Mouse (Mus musculus): Measurements from ENCODE around the gene Pfkp. TPM values are rescaled to one million over a fixed set of nuclear protein-coding genes. Genes with fewer than 3 reads are reported as not detected.

Pfkp gene
- polyA plus RNA-seq, 1 experiment from 2014 or later = 12.9 TPM

DNA sequence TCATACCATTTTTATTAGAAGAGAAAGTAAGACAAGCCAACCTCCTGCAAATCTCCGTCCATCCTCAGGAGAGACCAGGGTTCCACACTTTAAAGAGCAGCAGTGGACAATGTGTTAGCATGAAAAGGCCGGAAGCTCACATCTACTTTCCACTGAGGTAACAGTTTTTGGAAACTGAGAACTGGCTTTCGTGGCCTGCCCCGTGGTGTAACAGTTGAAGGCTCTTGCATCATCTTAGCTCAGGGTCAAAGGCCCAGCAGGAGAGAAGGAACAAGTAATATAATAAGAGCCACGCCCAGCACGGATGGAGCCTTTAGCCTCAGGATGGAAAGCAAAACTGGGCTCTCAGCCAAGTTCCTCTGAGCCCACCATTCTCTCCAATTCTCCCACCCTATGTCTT is 12.1 kb downstream of the Pfkp start:
- no peak overlapping the region for H3K4me2 ChIP-seq (replicated peaks)
- no peaks in the 10 kb centered on the region for H3K36me3 ChIP-seq
- H3K4me3 ChIP-seq = no peak overlapping the region
- H3K4me1 ChIP-seq = peaks cover 44% of the 10 kb centered on the region
- H3K27ac ChIP-seq = no peak overlapping the region
- H3K27me3 ChIP-seq = no peaks in the 10 kb centered on the region
- no peak for ATAC-seq (ENCODE audit: low FRiP score, low read depth)
- no peak overlapping the region for H3K9ac ChIP-seq
- 64% methylated on average over 6 of the region's 6 CpGs for WGBS
- no peaks in the 10 kb centered on the region for H3K9me3 ChIP-seq

DNA sequence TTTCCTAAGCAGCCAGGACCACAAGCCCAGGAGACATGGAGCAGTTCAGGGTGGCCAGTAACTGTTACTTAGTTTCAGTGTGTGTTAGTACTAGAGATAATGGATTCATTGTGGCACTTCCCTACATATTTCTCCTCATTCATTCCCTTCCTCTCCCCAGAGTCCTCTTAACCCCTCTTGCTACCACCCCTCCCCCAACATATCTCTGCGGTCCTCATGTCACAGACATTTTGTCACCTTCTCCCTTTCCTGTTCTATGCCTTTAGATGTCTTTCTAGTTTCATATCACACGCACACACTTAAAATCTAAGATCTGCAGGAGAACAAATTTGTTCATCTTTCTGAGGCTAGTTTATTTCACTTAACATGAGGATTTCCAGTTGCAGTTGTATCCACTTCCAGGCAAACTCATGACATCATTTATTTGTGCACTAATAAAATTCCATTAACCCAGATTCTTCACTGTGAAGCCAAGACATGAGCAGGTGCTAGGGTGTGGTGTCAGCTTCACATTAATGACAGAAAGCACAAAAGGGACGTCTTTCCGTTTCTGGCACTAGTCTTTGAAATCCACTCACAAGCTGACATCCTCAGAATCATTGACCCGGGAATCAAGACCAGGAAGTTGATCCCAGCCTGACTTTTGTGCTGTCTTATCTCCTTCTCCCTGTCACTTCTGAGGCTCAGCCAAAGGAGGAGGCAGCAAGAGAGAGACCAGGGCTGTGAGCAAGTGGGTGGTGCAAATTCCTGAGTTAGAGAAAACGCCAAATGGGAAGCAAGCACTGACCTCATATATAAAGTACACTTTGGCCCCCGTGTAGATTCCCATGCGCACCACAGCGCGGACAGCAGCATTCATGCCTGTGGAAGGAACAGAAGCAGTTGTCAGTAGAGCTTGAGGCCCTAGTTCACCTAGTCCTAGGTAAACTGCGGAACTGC is 13.2 kb downstream of the Pfkp start:
- H3K4me1 ChIP-seq = peaks cover 45% of the 10 kb centered on the region
- H3K9ac ChIP-seq = no peak overlapping the region
- no peaks in the 10 kb centered on the region for H3K36me3 ChIP-seq
- H3K27me3 ChIP-seq = no peaks in the 10 kb centered on the region
- no peak overlapping the region for H3K27ac ChIP-seq
- no peak for ATAC-seq (ENCODE audit: low FRiP score, low read depth)
- 64% methylated on average over 11 of the region's 11 CpGs for WGBS
- H3K9me3 ChIP-seq = no peaks in the 10 kb centered on the region
- H3K4me2 ChIP-seq (replicated peaks) = no peak overlapping the region
- no peak overlapping the region for H3K4me3 ChIP-seq

DNA sequence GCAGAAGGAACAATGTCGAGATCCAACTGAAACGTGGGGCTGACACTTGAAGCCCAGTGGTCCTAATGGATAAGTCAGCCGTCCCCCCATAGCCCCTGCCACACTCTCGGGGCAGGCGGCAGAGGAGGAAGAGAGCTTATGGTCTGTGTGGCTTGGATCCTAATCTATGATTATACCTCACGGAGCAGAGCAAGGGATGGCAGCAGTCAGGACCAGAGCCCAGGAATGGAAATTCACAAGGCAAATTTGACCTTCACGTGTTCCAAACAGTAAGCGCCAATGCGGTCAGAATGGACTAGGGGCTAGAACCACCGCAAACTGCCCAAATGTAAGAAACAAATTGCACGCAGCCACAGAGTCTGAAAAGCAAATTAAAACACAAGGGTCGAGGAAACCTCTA is 14.5 kb downstream of the Pfkp start:
- Histone ChIP-seq H3K27ac (no peak overlapping the region; the same call in 1 of the 2 replicates), H3K4me2 (replicated peaks) (peak overlapping the region; percentile 39; the same call in 1 of the 2 replicates), H3K9ac (no peak overlapping the region), H3K36me3 (no peaks in the 10 kb centered on the region), H3K27me3 (no peaks in the 10 kb centered on the region), H3K4me1 (peaks cover 56% of the 10 kb centered on the region), H3K4me3 (no peak overlapping the region), H3K9me3 (no peaks in the 10 kb centered on the region)
- WGBS = 60% methylated on average over 12 of the region's 12 CpGs
- peak; percentile 41 for ATAC-seq (ENCODE audit: low FRiP score, low read depth)

DNA sequence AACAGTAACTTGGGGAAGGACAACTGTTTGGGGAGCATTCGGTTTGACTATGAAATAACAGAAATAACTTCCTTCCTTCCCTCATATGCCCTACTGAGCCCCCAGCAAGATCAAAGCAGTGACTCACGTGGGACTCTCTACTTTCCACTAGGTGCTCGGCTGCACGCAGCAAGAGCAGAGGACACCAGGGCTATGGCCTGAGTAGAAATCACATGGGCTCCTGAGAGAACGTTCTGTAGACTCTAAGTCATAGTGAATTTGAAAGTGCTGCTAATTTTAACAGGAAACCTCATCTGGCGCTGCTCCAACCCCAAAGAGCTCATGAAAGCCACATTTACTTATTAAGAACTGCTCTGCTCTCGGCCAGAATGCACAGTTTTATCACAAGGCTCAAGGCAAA is 15.1 kb downstream of the Pfkp start:
- peak; percentile 54 for ATAC-seq (ENCODE audit: low FRiP score, low read depth)
- Histone ChIP-seq H3K27ac (no peak overlapping the region; the same call in 1 of the 2 replicates), H3K36me3 (no peaks in the 10 kb centered on the region)

DNA sequence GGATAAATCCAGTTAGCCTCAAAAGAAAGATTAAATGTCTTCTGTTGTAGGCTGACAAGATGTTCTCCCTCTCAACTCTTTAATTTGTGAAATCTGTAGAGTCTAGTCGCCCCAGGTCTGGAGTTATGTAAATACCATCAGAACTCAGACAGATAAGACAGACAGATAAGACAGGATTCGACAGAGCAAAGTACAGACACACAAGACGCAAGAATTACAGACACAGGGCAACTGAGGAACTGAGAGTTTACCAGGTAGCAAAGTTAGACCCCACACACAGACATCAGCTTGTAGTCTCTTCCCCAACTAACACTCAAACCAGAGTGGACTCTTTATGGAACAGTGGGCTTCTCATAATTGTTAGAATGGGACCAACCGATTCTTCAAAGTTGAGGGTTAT is 15.6 kb downstream of the Pfkp start:
- no peaks in the 10 kb centered on the region for H3K9me3 ChIP-seq
- no peak overlapping the region for H3K4me3 ChIP-seq
- ATAC-seq (ENCODE audit: low FRiP score, low read depth) = no peak
- H3K4me2 ChIP-seq (replicated peaks) = no peak overlapping the region
- H3K9ac ChIP-seq = no peak overlapping the region
- H3K36me3 ChIP-seq = no peaks in the 10 kb centered on the region
- H3K27me3 ChIP-seq = no peaks in the 10 kb centered on the region
- 71% methylated on average over 4 of the region's 4 CpGs for WGBS
- H3K27ac ChIP-seq = no peak overlapping the region
- H3K4me1 ChIP-seq = peaks cover 57% of the 10 kb centered on the region

More for the DNA sequence above, 15.1 kb downstream of the Pfkp start:
- Histone ChIP-seq H3K27me3 (no peaks in the 10 kb centered on the region), H3K4me1 (peaks cover 57% of the 10 kb centered on the region), H3K4me2 (replicated peaks) (peak overlapping the region; percentile 39), H3K9me3 (no peaks in the 10 kb centered on the region), H3K9ac (no peak overlapping the region), H3K4me3 (no peak overlapping the region)
- WGBS = 11% methylated on average over 7 of the region's 7 CpGs

DNA sequence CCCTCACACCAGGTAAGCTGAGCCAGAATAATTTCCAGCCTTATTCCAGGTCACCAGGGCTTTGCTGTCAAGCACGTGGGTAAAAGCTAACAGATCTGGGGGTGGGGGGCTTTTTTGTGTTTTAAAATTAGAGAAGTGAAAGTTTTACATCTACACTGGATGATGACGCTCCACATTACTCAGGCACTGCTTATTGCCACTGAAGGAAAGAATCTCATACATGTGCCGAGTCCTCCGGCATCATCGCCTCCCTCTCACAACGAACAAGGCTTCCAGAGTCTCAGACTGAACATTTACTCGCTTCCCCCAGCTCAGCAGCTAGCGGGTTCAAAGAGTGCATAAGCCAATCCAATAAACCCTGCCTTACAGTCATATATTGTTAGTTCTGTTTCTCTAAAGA is 16.1 kb downstream of the Pfkp start:
- Histone ChIP-seq H3K4me3 (no peak overlapping the region), H3K36me3 (no peaks in the 10 kb centered on the region), H3K9me3 (no peaks in the 10 kb centered on the region), H3K9ac (no peak overlapping the region), H3K27ac (no peak overlapping the region), H3K4me1 (peaks cover 57% of the 10 kb centered on the region), H3K4me2 (replicated peaks) (no peak overlapping the region), H3K27me3 (no peaks in the 10 kb centered on the region)
- ATAC-seq (ENCODE audit: low FRiP score, low read depth) = no peak
- 27% methylated on average over 8 of the region's 8 CpGs for WGBS

DNA sequence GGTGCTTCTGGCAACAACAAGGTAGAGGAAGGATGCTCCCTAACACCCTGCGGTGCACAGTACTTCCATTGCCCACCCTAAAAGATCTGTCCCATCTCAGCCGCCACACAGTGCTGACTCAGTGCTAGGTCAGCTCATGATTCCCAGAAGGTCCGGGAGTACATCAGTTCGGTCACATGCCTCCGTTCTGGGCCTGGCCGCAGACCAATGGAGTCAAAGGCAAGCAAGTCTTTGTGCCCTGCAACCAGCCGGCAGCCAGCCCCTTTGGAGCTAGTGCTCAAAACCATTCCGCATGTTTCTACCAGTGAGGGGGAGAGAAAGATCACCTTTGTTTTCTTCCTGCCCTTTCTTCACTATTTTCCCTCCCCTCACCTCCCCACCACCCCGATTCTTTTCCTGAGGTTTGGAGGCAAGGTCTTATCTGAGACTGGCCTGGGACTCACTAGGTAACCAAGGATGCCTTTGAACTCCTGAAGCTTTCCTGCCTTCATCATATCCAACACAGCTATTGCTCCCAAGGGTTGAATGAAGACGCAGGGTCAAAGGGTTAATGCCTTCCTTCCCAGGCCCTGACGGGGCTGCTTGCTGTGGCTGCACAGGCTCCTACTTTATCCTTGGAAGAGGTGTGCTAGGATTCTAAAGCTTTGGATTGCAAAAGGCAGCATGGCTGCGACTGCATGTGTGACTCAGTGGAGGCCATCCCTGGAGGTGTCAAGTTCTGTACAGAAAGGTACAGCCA is 16.6 kb downstream of the Pfkp start:
- Histone ChIP-seq H3K4me2 (replicated peaks) (no peak overlapping the region), H3K36me3 (no peaks in the 10 kb centered on the region), H3K9me3 (no peaks in the 10 kb centered on the region), H3K27ac (no peak overlapping the region), H3K27me3 (no peaks in the 10 kb centered on the region), H3K4me3 (no peak overlapping the region), H3K9ac (no peak overlapping the region), H3K4me1 (peaks cover 57% of the 10 kb centered on the region)
- 64% methylated on average over 12 of the region's 12 CpGs for WGBS
- ATAC-seq (ENCODE audit: low FRiP score, low read depth) = no peak

DNA sequence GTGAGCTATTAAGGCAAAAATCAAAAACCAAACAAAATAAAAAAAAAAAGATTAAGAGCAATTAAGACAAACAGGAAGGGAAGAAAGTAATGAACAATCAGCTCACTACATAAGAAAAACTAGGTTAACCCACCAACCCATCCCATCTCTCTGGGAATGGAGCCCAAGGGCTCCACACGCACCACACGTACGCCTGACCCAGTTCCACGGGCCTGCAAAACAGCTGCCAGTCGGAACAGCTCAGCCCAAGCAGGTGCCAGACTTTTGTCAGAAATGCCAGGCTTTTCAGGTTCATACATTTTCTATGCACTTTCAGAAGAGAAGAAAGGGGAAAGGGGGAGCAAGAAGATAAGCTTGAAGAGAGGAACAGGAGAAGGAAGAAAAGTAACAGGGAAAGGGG is 17.9 kb downstream of the Pfkp start:
- ATAC-seq (ENCODE audit: low FRiP score, low read depth) = no peak
- WGBS = 67% methylated on average over 5 of the region's 5 CpGs
- no peaks in the 10 kb centered on the region for H3K27me3 ChIP-seq

DNA sequence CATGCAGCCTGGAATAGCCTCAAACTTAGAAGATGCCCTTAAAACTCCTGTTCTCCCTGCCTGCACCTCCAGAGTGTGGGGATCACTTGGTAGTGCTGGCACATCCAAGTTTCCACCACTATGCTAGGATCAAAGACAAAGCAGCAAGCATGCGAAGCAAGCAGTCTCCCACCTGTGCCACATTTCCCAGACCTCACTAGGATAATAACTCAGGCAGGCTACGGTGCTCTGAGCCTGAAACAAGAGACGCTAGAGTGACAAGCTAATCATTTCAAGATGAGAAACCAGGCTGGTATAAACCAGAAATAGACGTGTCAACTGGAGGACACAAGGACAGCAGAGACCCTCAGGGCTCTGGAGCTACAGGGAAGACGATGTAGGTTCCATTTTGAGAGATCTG is 18.6 kb downstream of the Pfkp start:
- Histone ChIP-seq H3K4me1 (peaks cover 44% of the 10 kb centered on the region), H3K27me3 (no peaks in the 10 kb centered on the region), H3K36me3 (no peaks in the 10 kb centered on the region), H3K4me3 (no peak overlapping the region), H3K27ac (peak overlapping the region; percentile 28; the same call in 1 of the 2 replicates), H3K9ac (no peak overlapping the region), H3K4me2 (replicated peaks) (no peak overlapping the region), H3K9me3 (no peaks in the 10 kb centered on the region)
- ATAC-seq (ENCODE audit: low FRiP score, low read depth) = peak; percentile 46; the same call in 1 of the 2 replicates
- 7% methylated on average over 5 of the region's 5 CpGs for WGBS

More for the DNA sequence above, 17.9 kb downstream of the Pfkp start:
- Histone ChIP-seq H3K4me2 (replicated peaks) (no peak overlapping the region), H3K36me3 (no peaks in the 10 kb centered on the region), H3K27ac (no peak overlapping the region), H3K4me1 (peaks cover 51% of the 10 kb centered on the region), H3K4me3 (no peak overlapping the region), H3K9ac (no peak overlapping the region), H3K9me3 (no peaks in the 10 kb centered on the region)

DNA sequence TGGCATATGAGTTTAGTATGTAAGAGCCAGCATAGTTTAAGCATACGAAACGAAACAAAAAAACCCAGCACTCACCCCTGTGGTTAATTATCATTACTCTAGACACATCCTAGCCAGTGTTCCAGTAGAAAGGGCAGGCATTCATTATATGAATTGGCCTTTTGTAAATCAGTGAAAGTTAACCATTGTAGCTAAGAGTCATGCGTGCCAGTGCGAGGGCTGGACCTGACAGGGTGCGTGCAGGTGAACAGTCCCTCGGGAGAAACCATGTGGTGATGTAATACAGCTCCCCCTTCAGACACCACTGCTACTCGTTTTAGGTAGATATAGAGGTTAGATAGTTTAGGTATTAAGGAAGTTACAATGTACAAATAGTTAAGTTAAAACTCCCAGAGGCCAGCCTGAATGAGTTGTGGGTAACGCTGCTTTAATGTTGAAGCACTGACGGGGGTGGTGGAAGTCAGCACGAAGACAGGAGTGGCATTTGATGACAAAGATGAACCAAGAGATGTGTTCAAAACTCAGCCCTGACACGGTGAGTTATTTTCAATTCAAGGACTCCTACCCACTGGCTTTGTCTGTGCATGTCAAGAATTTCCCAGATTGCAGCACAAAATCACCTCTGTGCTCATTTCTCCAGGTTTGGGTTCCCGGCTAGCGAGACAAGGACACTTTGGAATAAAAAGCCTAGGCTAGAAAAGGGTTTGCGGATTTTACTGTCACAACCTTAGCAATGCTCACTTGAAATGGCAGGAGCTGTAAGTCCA is 19.4 kb downstream of the Pfkp start:
- Histone ChIP-seq H3K9me3 (no peaks in the 10 kb centered on the region), H3K4me1 (peaks cover 40% of the 10 kb centered on the region), H3K4me2 (replicated peaks) (no peak overlapping the region), H3K27me3 (no peaks in the 10 kb centered on the region), H3K4me3 (no peak overlapping the region), H3K27ac (no peak overlapping the region), H3K9ac (no peak overlapping the region), H3K36me3 (no peaks in the 10 kb centered on the region)
- WGBS = 79% methylated on average over 14 of the region's 14 CpGs
- ATAC-seq (ENCODE audit: low FRiP score, low read depth) = no peak

DNA sequence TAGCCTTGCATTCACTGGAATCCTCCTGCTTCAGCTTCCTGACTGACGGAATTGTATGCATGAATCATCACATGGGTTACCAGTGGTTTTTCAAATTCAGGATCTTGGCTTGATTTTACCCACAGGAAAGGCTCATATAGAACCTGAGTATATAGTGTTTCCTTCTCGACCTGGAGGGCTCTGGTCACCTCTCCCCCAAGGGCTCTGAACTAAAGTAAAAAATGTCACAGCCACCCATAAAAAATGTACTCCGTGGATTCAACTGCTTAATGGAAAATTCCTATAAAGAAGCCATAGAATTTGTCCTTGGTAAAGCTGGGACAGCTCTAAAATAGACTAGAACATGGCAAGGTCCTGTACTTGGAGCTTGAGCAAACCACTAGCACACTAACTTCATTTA is 20.3 kb downstream of the Pfkp start:
- no peak overlapping the region for H3K4me2 ChIP-seq (replicated peaks)
- H3K9ac ChIP-seq = no peak overlapping the region
- ATAC-seq (ENCODE audit: low FRiP score, low read depth) = no peak
- no peaks in the 10 kb centered on the region for H3K9me3 ChIP-seq
- H3K27ac ChIP-seq = no peak overlapping the region
- H3K4me3 ChIP-seq = no peak overlapping the region
- no peaks in the 10 kb centered on the region for H3K36me3 ChIP-seq
- WGBS = 71% methylated on average over 3 of the region's 3 CpGs
- H3K4me1 ChIP-seq = peaks cover 31% of the 10 kb centered on the region
- no peaks in the 10 kb centered on the region for H3K27me3 ChIP-seq

DNA sequence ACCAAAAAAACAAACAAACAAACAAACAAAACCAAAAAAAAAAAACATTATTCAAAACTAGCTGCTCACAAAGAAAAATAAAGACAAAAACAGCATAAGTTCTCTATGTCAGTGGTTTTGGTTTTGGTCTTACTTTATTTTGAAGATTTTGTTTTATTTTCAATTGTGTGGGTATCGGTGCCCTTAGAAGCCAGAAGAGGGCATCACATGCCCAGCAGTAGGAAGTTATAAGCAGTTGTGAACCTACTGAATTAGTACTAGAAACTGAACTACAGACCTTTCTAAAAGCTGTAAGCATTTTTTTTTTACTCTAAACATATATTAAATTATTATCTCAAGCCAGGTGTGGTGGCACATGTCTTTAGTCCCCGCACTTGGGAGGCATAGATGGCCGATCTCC is 21.2 kb downstream of the Pfkp start:
- Histone ChIP-seq H3K27ac (no peak overlapping the region), H3K9ac (no peak overlapping the region), H3K4me1 (peaks cover 22% of the 10 kb centered on the region), H3K4me3 (no peak overlapping the region), H3K36me3 (no peaks in the 10 kb centered on the region), H3K9me3 (no peaks in the 10 kb centered on the region), H3K27me3 (no peaks in the 10 kb centered on the region), H3K4me2 (replicated peaks) (no peak overlapping the region)
- 88% methylated on average over 3 of the region's 3 CpGs for WGBS
- ATAC-seq (ENCODE audit: low FRiP score, low read depth) = no peak

Data from limb, embryonic 13.5 days (tissue).